Mouse (Mus musculus): ENCODE results near the gene Smyd2.

The Smyd2 gene

GRCm38 (mm10) chr1:189917126-189917500 is 5.0 kb downstream of the Smyd2 start:
- no peak for DNase-seq (ENCODE audit: low spot score)

- DNase-seq (ENCODE audit: low spot score) = peak; percentile 40
These were observed 5.6 kb downstream of the Smyd2 start for GRCm38 (mm10) chr1:189916422-189917125.

GRCm38 (mm10) chr1:189913093-189913760 is 8.9 kb downstream of the Smyd2 start:
- DNase-seq (ENCODE audit: low spot score) = no peak

- no peak for DNase-seq (ENCODE audit: low spot score)
These were observed 11.3 kb downstream of the Smyd2 start for GRCm38 (mm10) chr1:189910685-189911345.

- no peak for DNase-seq (ENCODE audit: low spot score)
These were observed 19.0 kb downstream of the Smyd2 start for GRCm38 (mm10) chr1:189903169-189903568.

- no peak for DNase-seq (ENCODE audit: low spot score)
These were observed 19.8 kb downstream of the Smyd2 start for GRCm38 (mm10) chr1:189902413-189902812.

GRCm38 (mm10) chr1:189899526-189899925 is 22.6 kb downstream of the Smyd2 start:
- DNase-seq (ENCODE audit: low spot score) = no peak

- DNase-seq (ENCODE audit: low spot score) = no peak
These were observed 23.5 kb downstream of the Smyd2 start for GRCm38 (mm10) chr1:189898708-189899107.

GRCm38 (mm10) chr1:189897861-189898260 is 24.3 kb downstream of the Smyd2 start:
- no peak for DNase-seq (ENCODE audit: low spot score)

- DNase-seq (ENCODE audit: low spot score) = no peak
These were observed 28.0 kb downstream of the Smyd2 start for GRCm38 (mm10) chr1:189894191-189894590.

- no peak for DNase-seq (ENCODE audit: low spot score)
These were observed 33.4 kb downstream of the Smyd2 start for GRCm38 (mm10) chr1:189888749-189889148.

- DNase-seq (ENCODE audit: low spot score) = peak; percentile 83
These were observed 34.6 kb downstream of the Smyd2 start for GRCm38 (mm10) chr1:189887518-189887917.

GRCm38 (mm10) chr1:189885975-189886374 is 36.2 kb downstream of the Smyd2 start:
- DNase-seq (ENCODE audit: low spot score) = no peak

- no peak for DNase-seq (ENCODE audit: low spot score)
These were observed 37.2 kb downstream of the Smyd2 start for GRCm38 (mm10) chr1:189884951-189885350.

- DNase-seq (ENCODE audit: low spot score) = peak; percentile 59
These were observed 38.5 kb downstream of the Smyd2 start for GRCm38 (mm10) chr1:189883531-189884170.

GRCm38 (mm10) chr1:189882886-189883285 is 39.3 kb downstream of the Smyd2 start:
- peak; percentile 79 for DNase-seq (ENCODE audit: low spot score)

GRCm38 (mm10) chr1:189880745-189881144 is 41.4 kb downstream of the Smyd2 start:
- no peak for DNase-seq (ENCODE audit: low spot score)

- DNase-seq (ENCODE audit: low spot score) = no peak
These were observed 42.2 kb downstream of the Smyd2 start for GRCm38 (mm10) chr1:189879965-189880364.

- DNase-seq (ENCODE audit: low spot score) = no peak
These were observed 43.0 kb downstream of the Smyd2 start for GRCm38 (mm10) chr1:189879212-189879611.

GRCm38 (mm10) chr1:189876162-189876561 is 46.0 kb downstream of the Smyd2 start:
- no peak for DNase-seq (ENCODE audit: low spot score)

- DNase-seq (ENCODE audit: low spot score) = no peak
These were observed 46.7 kb downstream of the Smyd2 start for GRCm38 (mm10) chr1:189875439-189875861.

GRCm38 (mm10) chr1:189873591-189873990 is 48.6 kb downstream of the Smyd2 start:
- no peak for DNase-seq (ENCODE audit: low spot score)

GRCm38 (mm10) chr1:189872050-189872449 is 50.1 kb downstream of the Smyd2 start:
- DNase-seq (ENCODE audit: low spot score) = no peak

All from embryo, embryonic 10.5 days (tissue).